Mouse (Mus musculus) heart, postnatal 0 days (tissue): ENCODE measurements around the gene Negr1.

Experiments
- CTCF ChIP-seq: IDR thresholded peaks from 2 replicates; pipeline ENCODE4 v1.5.1; 2016; ENCODE audit warnings: antibody characterized with exemption, control low read depth, low read depth
- EP300 ChIP-seq: IDR thresholded peaks from 2 replicates; pipeline ENCODE4 v1.6.1; 2016; ENCODE audit warnings: antibody characterized with exemption, low read depth

GRCm38 (mm10) chr3:156710240-156710639, 148.6 kb downstream of the Negr1 start:
- TF ChIP-seq CTCF (no peak), EP300 (no peak)
